Mouse (Mus musculus) brain, adult 2 months (tissue): ENCODE measurements at regions not wholly inside any gene's neighbourhood (a gene's known extent, or its start where the extent isn't known, plus 50 kb on each side); places are given as distances from the start of the nearest gene placed in this dataset.

Source experiments
- DNase-seq: peaks from one replicate; pipeline ENCODE4 v3.0.0; 2011; ENCODE audit warnings: low read depth, low spot score

GRCm38 (mm10) chr3:70860909-70861675 lies 853.7 kb downstream of the Otol1 start:
- peak; percentile 29 for DNase-seq

- peak; percentile 66 for DNase-seq
Measured at GRCm38 (mm10) chr3:70873688-70874551, 866.5 kb downstream of the Otol1 start.

- DNase-seq: peak; percentile 6
Measured at GRCm38 (mm10) chr3:70874614-70875013, 867.2 kb downstream of the Otol1 start.
